ENCODE assay signal across 23 mouse cellular contexts in the genomic region with DNA sequence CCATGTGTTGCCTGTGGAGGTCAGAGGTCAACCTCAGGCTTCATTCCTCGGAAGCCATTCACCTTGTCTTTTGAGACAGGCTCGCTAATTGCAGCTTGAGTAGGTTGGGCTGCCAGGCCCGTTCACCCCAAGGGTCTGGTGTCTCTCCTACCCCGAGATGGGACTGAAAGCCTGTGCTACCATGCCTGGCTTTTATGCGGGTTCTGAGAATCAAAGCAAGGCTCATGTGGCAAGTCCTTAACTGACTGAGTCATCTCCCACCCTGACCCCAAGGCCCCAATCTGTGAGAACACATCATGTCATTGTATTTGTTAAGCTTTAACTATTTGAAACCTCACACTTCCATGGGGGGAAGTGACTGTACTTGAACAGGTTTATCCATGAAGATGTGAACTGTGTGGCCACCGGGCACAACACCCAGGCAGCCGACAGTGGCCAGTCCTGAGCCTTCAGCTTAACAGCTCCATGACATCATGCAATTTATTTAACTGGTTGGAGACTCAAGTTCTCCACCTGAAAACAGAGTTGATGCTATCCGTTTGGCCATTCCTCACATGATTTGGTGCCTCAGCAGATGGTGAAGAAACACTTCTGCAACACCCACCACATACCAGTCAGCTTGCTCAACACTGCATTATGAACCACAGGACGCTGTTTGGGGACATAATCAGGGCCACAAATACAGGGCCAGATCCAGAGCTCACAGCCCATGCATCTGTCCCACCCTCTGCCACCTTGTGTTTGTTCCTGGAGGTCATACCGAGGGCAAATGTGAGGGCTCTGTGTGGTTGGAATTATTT.
DNase-seq lines count a peak whose midpoint lies in the region; ATAC-seq lines count a peak whose summit lies in the region.
"Had no signal": no experiment of that assay in that cellular context is flagged by ENCODE, and none has a peak within 500 bp of the region (broad histone marks: within the 10 kb centered on the region; RNA-seq: fewer than 3 reads in every experiment).

No protein-coding gene starts in this region.

- no peak overlapping the region for H3K27ac ChIP-seq in hindbrain, embryonic 15.5 days (replicated peaks)
- no peak overlapping the region for H3K27ac ChIP-seq in hindbrain, embryonic 14.5 days
- H3K27ac ChIP-seq: forebrain, embryonic 10.5 days; hindbrain, embryonic 12.5 days; intestine, embryonic 15.5 days; kidney, embryonic 15.5 days; limb, embryonic 13.5 days; liver, embryonic 14.5 days; lung, embryonic 15.5 days; macrophage; midbrain, embryonic 13.5 days; neural tube, embryonic 13.5 days had no signal

- no peak overlapping the region for H3K4me2 ChIP-seq in hindbrain, embryonic 15.5 days
- H3K4me2 ChIP-seq in hindbrain, embryonic 14.5 days (replicated peaks), result no peak overlapping the region
- H3K4me2 ChIP-seq: hindbrain, embryonic 12.5 days; intestine, embryonic 15.5 days; kidney, embryonic 15.5 days; limb, embryonic 13.5 days; lung, embryonic 15.5 days; midbrain, embryonic 13.5 days; neural tube, embryonic 13.5 days had no signal

- H3K9me3 ChIP-seq in hindbrain, embryonic 15.5 days, result no peaks in the 10 kb centered on the region
- H3K9me3 ChIP-seq in hindbrain, embryonic 14.5 days (ENCODE audit: control insufficient read depth, low read length), result 0 out of 2 replicates have a peak, but pooled peaks cover 6% of the 10 kb centered on the region
- H3K9me3 ChIP-seq: hindbrain, embryonic 12.5 days; intestine, embryonic 15.5 days; kidney, embryonic 15.5 days; limb, embryonic 13.5 days; lung, embryonic 15.5 days; neural tube, embryonic 13.5 days had no signal

- H3K4me1 ChIP-seq in hindbrain, embryonic 15.5 days (replicated peaks), result no peaks in the 10 kb centered on the region
- no peaks in the 10 kb centered on the region for H3K4me1 ChIP-seq in hindbrain, embryonic 14.5 days (replicated peaks; ENCODE audit: control insufficient read depth, insufficient read depth, low read length)
- H3K4me1 ChIP-seq: forebrain, embryonic 10.5 days; hindbrain, embryonic 12.5 days; intestine, embryonic 15.5 days; limb, embryonic 13.5 days; lung, embryonic 15.5 days; midbrain, embryonic 13.5 days; neural tube, embryonic 13.5 days had no signal

- ATAC-seq in hindbrain, embryonic 15.5 days (ENCODE audit: low FRiP score, low read depth), result peak; percentile 34; the same call in 1 of the 2 replicates
- no peak for ATAC-seq in hindbrain, embryonic 14.5 days (ENCODE audit: low FRiP score)
- ATAC-seq in inflammation-experienced regulatory T-cells, adult 6 months, result no peak
- ATAC-seq: intestine, embryonic 15.5 days; midbrain, embryonic 13.5 days had no signal

- H3K9ac ChIP-seq in hindbrain, embryonic 15.5 days, result no peak overlapping the region
- no peak overlapping the region for H3K9ac ChIP-seq in hindbrain, embryonic 14.5 days
- H3K9ac ChIP-seq: hindbrain, embryonic 12.5 days; intestine, embryonic 15.5 days; kidney, embryonic 15.5 days; limb, embryonic 13.5 days; liver, embryonic 14.5 days; lung, embryonic 15.5 days; midbrain, embryonic 13.5 days; neural tube, embryonic 13.5 days had no signal

- H3K36me3 ChIP-seq in hindbrain, embryonic 15.5 days, result no peaks in the 10 kb centered on the region
- no peaks in the 10 kb centered on the region for H3K36me3 ChIP-seq in hindbrain, embryonic 14.5 days (replicated peaks; ENCODE audit: control insufficient read depth, insufficient read depth)
- H3K36me3 ChIP-seq: forebrain, embryonic 10.5 days; hindbrain, embryonic 12.5 days; intestine, embryonic 15.5 days; kidney, embryonic 15.5 days; limb, embryonic 13.5 days; lung, embryonic 15.5 days; midbrain, embryonic 13.5 days; neural tube, embryonic 13.5 days had no signal

- DNase-seq in adrenal gland, adult 8-10 months, result peak; percentile 19
- DNase-seq in adrenal gland, postnatal 25 days, result no peak
- no peak for DNase-seq in hindbrain, embryonic 14.5 days (ENCODE audit: low spot score)
- peak; percentile 14 for DNase-seq in fibroblast of lung, adult 2 months (ENCODE audit: low read depth)
- no peak for DNase-seq in frontal cortex, adult 2 months (ENCODE audit: extremely low spot score in 1 of 2, low spot score in 1 of 2)
- DNase-seq: cerebellum, adult 8-10 months; gastrocnemius, postnatal 10 days; heart, postnatal 10 days; layer of hippocampus, postnatal 36 days; right cerebral cortex, adult 18-20 months; thymus, postnatal 25 days had no signal

- no peak overlapping the region for H3K4me3 ChIP-seq in hindbrain, embryonic 15.5 days
- no peak overlapping the region for H3K4me3 ChIP-seq in hindbrain, embryonic 14.5 days (replicated peaks; ENCODE audit: low read length)
- H3K4me3 ChIP-seq: forebrain, embryonic 10.5 days; hindbrain, embryonic 12.5 days; intestine, embryonic 15.5 days; kidney, embryonic 15.5 days; limb, embryonic 13.5 days; lung, embryonic 15.5 days; midbrain, embryonic 13.5 days; neural tube, embryonic 13.5 days had no signal

- 80% methylated on average over 10 of the region's 10 CpGs for WGBS in hindbrain, embryonic 15.5 days
- 80% methylated on average over 10 of the region's 10 CpGs for WGBS in hindbrain, embryonic 14.5 days

- H3K27me3 ChIP-seq in hindbrain, embryonic 15.5 days, result no peaks in the 10 kb centered on the region
- H3K27me3 ChIP-seq in hindbrain, embryonic 14.5 days (ENCODE audit: control insufficient read depth, insufficient read depth, low read length), result no peaks in the 10 kb centered on the region
- H3K27me3 ChIP-seq: hindbrain, embryonic 12.5 days; intestine, embryonic 15.5 days; kidney, embryonic 15.5 days; limb, embryonic 13.5 days; lung, embryonic 15.5 days; midbrain, embryonic 13.5 days; neural tube, embryonic 13.5 days had no signal

Comparison
In these comparisons a context has a peak if more than half of its experiments do, and no peak if none do; other contexts are left out.
1. DNase-seq: peak in adrenal gland, adult 8-10 months (single experiment) and fibroblast of lung, adult 2 months (single experiment); none in adrenal gland, postnatal 25 days (single experiment), hindbrain, embryonic 14.5 days (single experiment) and frontal cortex, adult 2 months (0 of 2).